Mouse (Mus musculus): ENCODE measurements at regions not wholly inside any gene's neighbourhood (a gene's known extent, or its start where the extent isn't known, plus 50 kb on each side); places are given as distances from the start of the nearest gene placed in this dataset.

DNA sequence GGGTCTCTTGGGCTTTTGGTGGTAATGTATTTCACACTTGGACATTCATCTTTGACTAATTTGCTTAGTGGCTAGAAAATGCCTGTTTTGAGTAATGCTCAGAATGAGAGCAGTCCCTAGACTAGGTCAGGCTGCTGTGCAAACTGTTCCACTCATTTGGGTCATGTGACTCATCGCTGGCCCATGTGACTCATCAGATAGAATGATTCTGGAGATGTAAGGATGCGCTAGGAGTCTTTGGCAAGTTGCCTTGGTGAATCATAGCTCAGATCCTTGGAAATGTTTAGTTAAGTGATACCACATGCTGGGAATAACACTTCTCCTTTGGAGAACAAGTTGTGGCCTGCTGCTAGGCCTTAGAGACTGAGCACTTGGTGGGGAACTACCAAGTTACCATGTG, 130.2 kb upstream of the Fbxo11 start:
- no peak for TF ChIP-seq TAL1 (IDR thresholded peaks at IDR 0.05; ENCODE audit: low read length)
- no peak for TF ChIP-seq GATA1 (IDR thresholded peaks at IDR 0.05; ENCODE audit: low read length)
